Mouse (Mus musculus) limb, embryonic 13.5 days (tissue): ENCODE results near the gene Ptprg. TPM values are rescaled to one million over a fixed set of nuclear protein-coding genes. Genes with fewer than 3 reads are reported as not detected.

Experiments used
- ATAC-seq: fragments of 200-750 bp; cut with Nextera tagmentation; 2 replicates; pipeline ENCODE4 v1.8.0; 2017; ENCODE audit warnings: low read depth, moderate number of reproducible peaks, moderate TSS enrichment; ENCODE audit not compliant: low FRiP score
- H3K27ac ChIP-seq: fragments of 300-500 bp; sonication (generic); 2 replicates; pipeline ENCODE4 v1.5.1; 2015; ENCODE audit warnings: inconsistent platforms, mild to moderate bottlenecking, moderate library complexity
- H3K27me3 ChIP-seq: fragments of 300-500 bp; sonication (generic); 2 replicates; pipeline ENCODE4 v1.6.1; 2015; ENCODE audit warnings: mild to moderate bottlenecking, inconsistent platforms
- H3K36me3 ChIP-seq: fragments of 300-500 bp; sonication (generic); 2 replicates; pipeline ENCODE4 v1.6.1; 2015; ENCODE audit warnings: inconsistent platforms, mild to moderate bottlenecking, moderate library complexity
- H3K4me1 ChIP-seq: fragments of 300-500 bp; sonication (generic); 2 replicates; pipeline ENCODE4 v1.6.1; 2015; ENCODE audit warnings: inconsistent platforms
- H3K4me2 ChIP-seq: fragments of 300-500 bp; sonication (generic); replicated peaks from 2 replicates; pipeline ENCODE4 v1.6.1; 2015; ENCODE audit warnings: inconsistent platforms, mild to moderate bottlenecking, moderate library complexity
- H3K4me3 ChIP-seq: fragments of 300-500 bp; sonication (generic); 2 replicates; pipeline ENCODE4 v1.5.1; 2015; ENCODE audit warnings: moderate library complexity, mild to moderate bottlenecking, inconsistent platforms
- H3K9ac ChIP-seq: fragments of 300-500 bp; sonication (generic); 2 replicates; pipeline ENCODE4 v1.6.1; 2015; ENCODE audit warnings: mild to moderate bottlenecking, inconsistent platforms
- H3K9me3 ChIP-seq: fragments of 300-500 bp; sonication (generic); 2 replicates; pipeline ENCODE4 v1.6.1; 2016; ENCODE audit warnings: inconsistent platforms
- WGBS: fragments of 180-500 bp; shearing (Covaris S2); methylation state at CpG from one replicate; pipeline ENCODE4 v1.1.7; 2015; 5-methylcytosine and 5-hydroxymethylcytosine counted together
- polyA plus RNA-seq: library from polyadenylated mRNA; unstranded; fragments of >200 nt; fragmentation: Nextera tagmentation; extraction: Ambion mirVana; gene quantifications from 2 replicates; pipeline ENCODE4 v1.2.1, GENCODE M21; 2015

Ptprg gene
- polyA plus RNA-seq, 1 experiment from 2014 or later, result 38.4 TPM

DNA sequence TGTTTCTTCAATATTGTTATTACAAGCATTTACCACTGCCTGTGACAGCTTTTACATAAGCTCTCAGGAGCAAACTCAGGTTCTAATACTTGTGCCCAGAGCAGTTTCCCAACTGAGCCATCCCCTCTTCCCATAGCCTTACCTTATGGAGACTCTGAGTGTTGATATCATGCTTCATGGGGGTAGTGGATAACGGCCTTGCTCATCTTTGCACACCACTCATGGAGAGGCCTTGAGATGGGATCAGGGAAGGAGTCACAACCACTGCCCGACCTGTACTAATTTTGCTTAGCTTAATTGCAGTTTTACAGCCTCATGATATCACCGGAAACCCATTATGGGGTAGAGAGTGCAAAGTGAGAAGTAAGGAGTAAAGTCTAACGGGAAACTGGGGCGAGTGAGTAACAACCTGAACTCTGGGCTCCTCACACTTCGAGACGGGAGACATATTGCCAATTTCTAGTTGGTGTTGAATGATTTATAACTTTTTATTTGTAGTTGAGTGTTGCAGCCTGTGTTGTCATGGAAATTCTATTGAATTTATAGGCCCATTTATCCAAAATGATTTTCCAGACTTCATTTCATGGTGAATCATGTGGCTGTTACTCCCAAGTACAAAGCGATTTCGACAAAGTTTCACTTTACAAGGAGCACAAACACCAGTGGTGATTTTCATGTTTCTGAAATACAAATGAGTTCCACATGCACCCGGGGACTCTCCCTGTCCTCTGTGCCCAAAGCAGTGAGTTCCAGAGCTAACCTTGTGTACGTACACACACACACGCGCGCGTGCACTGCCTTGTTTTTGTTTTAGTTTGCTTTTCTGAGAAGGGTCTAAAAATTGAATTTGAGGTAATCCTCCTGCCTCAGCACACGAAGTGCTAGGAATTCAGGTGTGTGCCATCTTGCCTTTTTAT lies 472.7 kb downstream of the Ptprg start:
- Histone ChIP-seq H3K36me3 (0 out of 2 replicates have a peak, but pooled peaks cover 4% of the 10 kb centered on the region), H3K27me3 (no peaks in the 10 kb centered on the region), H3K4me2 (peak overlapping the region; percentile 23), H3K27ac (peak overlapping the region; percentile 70), H3K9me3 (peaks cover 4% of the 10 kb centered on the region; the same call in 1 of the 2 replicates), H3K9ac (no peak overlapping the region), H3K4me3 (no peak overlapping the region), H3K4me1 (peaks cover 38% of the 10 kb centered on the region)
- WGBS, result 25% methylated on average over 16 of the region's 16 CpGs
- ATAC-seq, result peak; percentile 79

GRCm38 (mm10) chr14:12027247-12027646 lies 473.9 kb downstream of the Ptprg start:
- no peaks in the 10 kb centered on the region for H3K27me3 ChIP-seq
- H3K4me3 ChIP-seq, result no peak overlapping the region
- 72% methylated on average over 8 of the region's 8 CpGs for WGBS
- peak overlapping the region; percentile 70; the same call in 1 of the 2 replicates for H3K27ac ChIP-seq
- peaks cover 38% of the 10 kb centered on the region for H3K4me1 ChIP-seq
- no peak overlapping the region for H3K4me2 ChIP-seq
- ATAC-seq, result no peak
- H3K9me3 ChIP-seq, result peaks cover 4% of the 10 kb centered on the region; the same call in 1 of the 2 replicates
- no peak overlapping the region for H3K9ac ChIP-seq
- 0 out of 2 replicates have a peak, but pooled peaks cover 4% of the 10 kb centered on the region for H3K36me3 ChIP-seq

GRCm38 (mm10) chr14:12029926-12030325 lies 476.6 kb downstream of the Ptprg start:
- Histone ChIP-seq H3K9ac (no peak overlapping the region), H3K4me2 (no peak overlapping the region), H3K27me3 (no peaks in the 10 kb centered on the region), H3K27ac (no peak overlapping the region), H3K4me3 (no peak overlapping the region), H3K9me3 (peaks cover 4% of the 10 kb centered on the region; the same call in 1 of the 2 replicates), H3K4me1 (peaks cover 38% of the 10 kb centered on the region), H3K36me3 (0 out of 2 replicates have a peak, but pooled peaks cover 4% of the 10 kb centered on the region)
- ATAC-seq, result no peak
- WGBS, result 60% methylated on average over 2 of the region's 2 CpGs

GRCm38 (mm10) chr14:12036530-12037283 lies 483.4 kb downstream of the Ptprg start:
- H3K9ac ChIP-seq, result no peak overlapping the region
- no peak overlapping the region for H3K4me2 ChIP-seq
- H3K27me3 ChIP-seq, result no peaks in the 10 kb centered on the region
- no peak overlapping the region for H3K4me3 ChIP-seq
- peaks cover 7% of the 10 kb centered on the region; the same call in 1 of the 2 replicates for H3K4me1 ChIP-seq
- no peak overlapping the region for H3K27ac ChIP-seq
- ATAC-seq, result no peak
- 85% methylated on average over 11 of the region's 11 CpGs for WGBS
- no peaks in the 10 kb centered on the region for H3K36me3 ChIP-seq
- H3K9me3 ChIP-seq, result no peaks in the 10 kb centered on the region

DNA sequence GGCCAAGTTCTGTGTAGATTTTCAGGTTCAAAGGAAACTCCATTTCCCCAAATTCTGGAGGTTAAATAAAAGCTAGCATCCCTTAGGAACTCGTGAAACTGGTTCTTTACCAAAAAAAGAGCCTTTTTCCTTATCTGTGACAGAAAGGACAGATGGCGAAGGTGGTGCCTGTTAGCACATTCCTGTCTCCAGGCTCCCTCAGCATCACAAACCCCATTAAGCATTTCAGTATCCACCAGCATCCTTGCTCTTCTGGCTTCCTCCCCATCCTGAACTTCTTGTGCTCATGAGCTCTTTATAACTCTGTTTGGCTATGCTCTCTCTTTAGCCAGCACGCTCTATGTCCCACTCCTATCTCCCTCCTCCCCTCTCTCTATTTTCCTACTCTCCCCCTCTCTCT lies 486.4 kb downstream of the Ptprg start:
- Histone ChIP-seq H3K27ac (no peak overlapping the region), H3K9me3 (no peaks in the 10 kb centered on the region), H3K9ac (no peak overlapping the region), H3K4me1 (peaks cover 7% of the 10 kb centered on the region; the same call in 1 of the 2 replicates), H3K36me3 (no peaks in the 10 kb centered on the region), H3K4me3 (no peak overlapping the region), H3K4me2 (no peak overlapping the region), H3K27me3 (no peaks in the 10 kb centered on the region)
- 86% methylated on average over 3 of the region's 3 CpGs for WGBS
- no peak for ATAC-seq

GRCm38 (mm10) chr14:12041566-12041965 lies 488.2 kb downstream of the Ptprg start:
- Histone ChIP-seq H3K9me3 (no peaks in the 10 kb centered on the region), H3K4me2 (no peak overlapping the region), H3K27ac (no peak overlapping the region), H3K27me3 (no peaks in the 10 kb centered on the region), H3K4me1 (peaks cover 7% of the 10 kb centered on the region; the same call in 1 of the 2 replicates), H3K9ac (no peak overlapping the region), H3K36me3 (no peaks in the 10 kb centered on the region), H3K4me3 (no peak overlapping the region)
- no peak for ATAC-seq
- 87% methylated on average over 6 of the region's 6 CpGs for WGBS

DNA sequence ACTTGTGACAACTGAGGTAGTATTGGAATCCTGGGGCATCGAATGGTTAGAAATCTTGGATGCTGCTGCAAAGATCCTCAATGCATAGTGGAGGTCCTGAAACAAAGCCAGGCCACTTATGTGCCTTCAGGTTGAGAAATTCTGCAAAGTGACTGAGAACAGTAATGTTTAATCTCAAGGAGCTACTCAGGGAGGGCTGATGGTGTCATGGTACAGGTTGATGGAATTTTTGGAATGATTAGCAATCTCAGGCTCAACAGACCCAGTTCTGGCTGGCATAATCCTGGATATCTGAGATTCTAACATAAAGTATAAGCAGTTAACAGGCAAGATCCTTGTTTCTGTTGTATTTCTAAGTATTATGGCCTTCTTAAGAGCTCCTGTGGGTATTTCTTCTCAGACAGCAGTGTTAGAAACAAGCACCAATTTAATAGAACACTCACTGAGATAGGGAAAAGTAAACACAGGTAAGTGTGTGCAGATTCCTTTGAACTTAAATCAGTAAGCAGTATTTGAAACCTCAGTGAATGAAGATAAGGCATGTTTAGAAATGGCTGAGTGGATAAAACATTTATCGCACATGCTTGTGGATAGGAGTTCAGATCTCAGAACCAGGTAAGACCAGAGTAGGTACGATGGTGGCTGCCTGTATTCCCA lies 493.0 kb downstream of the Ptprg start:
- H3K27ac ChIP-seq, result no peak overlapping the region
- H3K4me3 ChIP-seq, result no peak overlapping the region
- no peaks in the 10 kb centered on the region for H3K9me3 ChIP-seq
- no peaks in the 10 kb centered on the region for H3K27me3 ChIP-seq
- no peak overlapping the region for H3K9ac ChIP-seq
- no peak overlapping the region for H3K4me2 ChIP-seq
- no peaks in the 10 kb centered on the region for H3K36me3 ChIP-seq
- ATAC-seq, result no peak
- no peaks in the 10 kb centered on the region for H3K4me1 ChIP-seq
- 93% methylated on average over 3 of the region's 3 CpGs for WGBS

DNA sequence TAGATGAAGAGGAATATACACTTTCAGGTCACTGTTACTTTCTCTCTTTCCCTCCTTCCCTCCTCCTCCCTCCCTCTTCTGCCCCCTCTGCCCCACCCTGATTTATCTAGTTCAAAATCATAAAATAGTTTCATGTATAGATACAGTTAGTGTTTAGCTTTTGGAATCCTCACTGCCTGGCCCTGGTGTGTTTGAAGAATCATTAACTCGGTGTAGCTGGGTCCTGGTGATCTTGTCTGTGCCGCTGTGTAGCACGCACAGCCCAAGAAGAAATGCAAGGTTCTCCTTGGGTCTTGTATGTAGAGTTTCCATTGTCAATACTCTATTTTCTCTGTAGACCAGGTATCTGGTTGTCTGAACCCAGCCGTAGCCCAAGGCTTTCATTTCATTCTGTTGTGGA lies 494.3 kb downstream of the Ptprg start:
- Histone ChIP-seq H3K9ac (no peak overlapping the region), H3K4me2 (no peak overlapping the region), H3K27ac (no peak overlapping the region), H3K9me3 (no peaks in the 10 kb centered on the region), H3K4me1 (no peaks in the 10 kb centered on the region), H3K36me3 (no peaks in the 10 kb centered on the region), H3K27me3 (no peaks in the 10 kb centered on the region), H3K4me3 (no peak overlapping the region)
- WGBS, result 95% methylated on average over 4 of the region's 4 CpGs
- no peak for ATAC-seq

- H3K9ac ChIP-seq, result no peak overlapping the region
- H3K9me3 ChIP-seq, result no peaks in the 10 kb centered on the region
- H3K4me3 ChIP-seq, result no peak overlapping the region
- peaks cover 23% of the 10 kb centered on the region for H3K4me1 ChIP-seq
- H3K27me3 ChIP-seq, result no peaks in the 10 kb centered on the region
- no peak overlapping the region for H3K27ac ChIP-seq
- no peak for ATAC-seq
- no peak overlapping the region for H3K4me2 ChIP-seq
- WGBS, result 32% methylated on average over 5 of the region's 5 CpGs
- H3K36me3 ChIP-seq, result no peaks in the 10 kb centered on the region
Measured at GRCm38 (mm10) chr14:12056912-12057524, 503.7 kb downstream of the Ptprg start.

- Histone ChIP-seq H3K27ac (no peak overlapping the region), H3K36me3 (no peaks in the 10 kb centered on the region), H3K27me3 (no peaks in the 10 kb centered on the region), H3K4me1 (peaks cover 23% of the 10 kb centered on the region), H3K9ac (no peak overlapping the region), H3K9me3 (no peaks in the 10 kb centered on the region), H3K4me2 (no peak overlapping the region), H3K4me3 (no peak overlapping the region)
- ATAC-seq, result no peak
- 54% methylated on average over 2 of the region's 2 CpGs for WGBS
Measured at GRCm38 (mm10) chr14:12057856-12058255, 504.5 kb downstream of the Ptprg start.

DNA sequence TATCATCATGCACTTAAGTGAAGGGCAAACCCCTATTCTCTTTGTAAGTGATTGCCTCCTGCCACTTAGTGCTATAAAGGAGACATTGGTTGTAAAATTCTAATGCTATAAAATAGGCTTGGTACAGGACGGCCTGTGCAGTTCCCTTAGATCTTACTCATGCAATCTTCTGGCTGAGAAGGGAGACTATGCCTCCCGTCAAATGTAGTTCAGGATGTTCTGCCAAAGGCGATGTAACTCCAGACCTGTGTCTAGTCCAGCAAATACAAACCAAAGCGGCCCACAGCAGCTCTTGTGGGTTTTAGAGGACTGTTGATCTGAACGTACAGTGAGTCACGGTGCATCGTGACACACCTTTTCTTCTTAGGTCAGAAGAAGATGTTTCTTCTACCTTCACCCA lies 505.8 kb downstream of the Ptprg start:
- Histone ChIP-seq H3K36me3 (no peaks in the 10 kb centered on the region), H3K9me3 (no peaks in the 10 kb centered on the region), H3K4me1 (peaks cover 23% of the 10 kb centered on the region), H3K27ac (no peak overlapping the region), H3K27me3 (no peaks in the 10 kb centered on the region), H3K9ac (no peak overlapping the region), H3K4me2 (no peak overlapping the region), H3K4me3 (no peak overlapping the region)
- WGBS, result 72% methylated on average over 7 of the region's 7 CpGs
- no peak for ATAC-seq
